Mouse (Mus musculus) megakaryocyte, embryonic 14.5 days (primary cell): ENCODE measurements around the gene Fam222b.

Source experiments
- FLI1 ChIP-seq: IDR thresholded peaks from 2 replicates; pipeline ENCODE4 v1.6.1; 2012; ENCODE audit warnings: low read length, inconsistent platforms, mixed read lengths
- GATA1 ChIP-seq: IDR thresholded peaks from 3 replicates; pipeline ENCODE4 v1.6.1; 2012; ENCODE audit warnings: mixed read lengths, low read length, inconsistent platforms, borderline replicate concordance

- TF ChIP-seq GATA1 (no peak), FLI1 (no peak)
These were observed 72.2 kb downstream of the Fam222b start for GRCm38 (mm10) chr11:78166640-78167039.
